Mouse (Mus musculus) urinary bladder, adult 18-20 months (tissue): Measurements from ENCODE around the gene Yju2.

ENCODE experiments used
- DNase-seq, 2 experiments: peaks; one replicate each; pipeline ENCODE4 v3.0.0; 2022; ENCODE audit warnings: low spot score in 2 of 2, mixed read lengths in 2 of 2

Gene Yju2

DNA sequence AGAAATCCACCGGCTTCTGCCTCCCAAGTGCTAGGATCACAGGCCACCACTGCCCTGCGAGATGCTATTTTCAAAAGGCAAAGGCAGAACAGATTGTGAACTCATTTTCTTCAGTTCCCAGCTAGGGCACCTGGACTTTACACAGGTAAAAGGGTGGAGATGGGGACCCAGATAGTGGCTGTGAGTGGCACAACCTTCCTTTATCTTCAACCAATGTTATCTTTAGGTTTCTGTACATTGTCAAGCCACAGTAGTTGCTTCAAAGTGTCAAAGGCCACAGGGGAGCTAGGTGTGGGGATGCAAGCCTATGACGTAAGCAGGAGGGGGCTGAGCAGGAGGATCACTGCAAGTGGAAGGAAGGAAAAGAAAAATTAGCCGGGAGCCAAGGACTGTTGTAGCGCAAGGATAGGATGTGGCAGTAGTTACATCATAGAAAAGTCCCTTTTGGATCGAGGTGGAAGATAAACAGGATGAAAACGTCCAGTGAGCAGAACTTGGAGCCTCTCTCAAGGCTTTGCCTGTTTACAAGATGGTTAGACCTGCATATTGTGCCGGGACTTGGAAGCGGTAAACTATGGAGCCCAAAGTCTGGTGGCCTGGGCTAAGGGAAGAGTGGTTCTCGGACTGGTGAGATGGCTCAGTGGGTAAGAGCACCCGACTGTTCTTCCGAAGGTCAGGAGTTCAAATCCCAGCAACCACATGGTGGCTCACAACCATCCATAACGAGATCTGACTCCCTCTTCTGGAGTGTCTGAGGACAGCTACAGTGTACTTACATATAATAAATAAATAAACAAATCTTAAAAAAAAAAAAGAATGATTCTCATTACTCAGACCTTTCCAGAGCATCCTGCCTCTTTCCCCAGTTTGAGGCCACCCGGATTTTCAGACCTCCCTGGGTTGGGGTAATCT, 48.8 kb downstream of the Yju2 start:
- DNase-seq = no peak

DNA sequence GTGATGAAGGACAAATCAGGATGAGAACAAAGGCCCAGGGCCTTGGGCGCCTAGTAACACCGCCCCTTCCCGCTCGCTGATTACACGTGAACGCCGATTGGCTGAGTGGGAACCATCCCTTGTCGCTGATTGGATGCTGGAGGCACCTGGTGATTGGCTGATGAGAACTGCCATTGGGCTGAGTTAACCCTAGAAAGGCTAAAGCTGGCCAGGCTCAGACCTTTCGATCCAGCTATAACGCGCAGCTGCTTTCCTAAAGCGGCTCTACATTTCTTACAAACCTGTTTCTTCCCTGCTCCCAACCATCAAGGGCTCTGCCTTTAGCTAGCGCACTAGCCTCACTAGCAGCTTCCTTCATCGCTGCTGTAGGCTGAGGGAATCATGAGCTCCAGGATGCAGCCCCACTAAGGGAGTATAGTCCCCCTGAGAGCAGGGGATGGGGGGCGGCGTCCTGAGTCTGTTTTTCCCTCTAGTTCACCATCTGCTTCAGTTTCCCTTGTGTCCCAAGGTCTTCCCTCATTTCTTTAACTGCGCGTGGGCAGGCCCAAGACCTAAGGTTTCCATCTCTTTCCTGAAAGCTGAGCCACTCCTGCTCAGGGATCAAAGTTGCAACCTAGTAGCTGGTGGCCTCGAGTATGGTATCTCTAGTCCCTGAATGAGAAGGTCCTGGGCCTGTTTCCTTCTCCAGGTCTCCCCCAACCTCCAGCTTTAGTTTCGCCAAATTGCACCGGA, 49.6 kb downstream of the Yju2 start:
- DNase-seq = peak; percentile 61 to 91

DNA sequence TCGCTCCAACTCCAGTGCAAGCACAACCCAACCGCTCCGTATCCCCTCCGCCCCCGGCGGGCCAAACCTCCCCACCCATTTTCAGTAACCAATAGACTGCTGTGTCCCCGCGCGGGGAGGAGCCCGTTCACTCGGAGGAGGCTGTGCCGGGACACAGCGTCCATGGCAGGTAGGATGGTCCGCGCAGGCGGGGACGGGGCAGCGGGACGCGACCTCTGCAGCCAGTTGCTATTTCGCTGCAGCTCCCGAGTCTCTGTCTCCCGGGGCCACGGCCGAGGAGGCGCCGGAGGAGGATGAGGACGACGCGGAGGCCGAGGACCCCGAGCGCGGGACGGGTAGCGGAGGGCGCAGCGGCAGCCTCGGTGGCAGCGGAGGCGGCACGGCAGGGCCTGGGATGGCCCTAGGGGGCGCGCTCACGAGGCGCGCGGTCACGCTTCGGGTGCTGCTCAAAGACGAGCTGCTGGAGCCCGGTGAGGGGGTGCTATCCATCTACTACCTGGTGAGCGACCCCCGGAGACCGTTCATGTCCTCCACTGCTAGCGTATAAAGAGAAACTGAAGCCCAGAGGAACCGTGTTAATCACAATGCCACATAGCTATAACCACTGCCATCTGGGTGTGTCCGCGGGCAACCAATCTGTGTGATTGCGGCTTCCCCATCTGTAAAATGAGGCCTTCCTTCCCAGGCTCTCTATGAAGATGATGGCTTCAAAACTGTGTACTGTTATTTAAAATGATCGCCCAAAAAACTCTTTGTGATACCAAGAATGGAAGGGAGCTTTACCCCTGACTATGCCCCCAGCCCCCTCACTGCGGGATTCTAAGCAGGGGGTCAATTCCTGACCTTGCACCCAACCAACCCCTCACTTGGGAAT, 50.4 kb downstream of the Yju2 start:
- DNase-seq = peak; percentile 89 to 91

DNA sequence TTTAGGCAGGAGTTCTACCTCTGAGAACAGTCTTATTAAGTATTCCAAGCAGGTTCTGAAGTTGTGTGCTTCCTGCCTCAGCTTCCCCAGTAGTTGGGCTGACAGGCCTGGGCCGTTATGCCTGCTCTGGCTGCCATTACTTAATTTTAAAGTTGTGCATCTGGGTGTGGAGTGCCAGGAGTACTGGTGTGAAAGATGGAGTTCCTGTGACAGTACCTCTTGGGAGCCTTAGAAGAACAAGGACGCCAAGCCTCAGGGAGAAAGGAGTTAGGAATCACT, 51.0 kb downstream of the Yju2 start:
- DNase-seq = no peak

DNA sequence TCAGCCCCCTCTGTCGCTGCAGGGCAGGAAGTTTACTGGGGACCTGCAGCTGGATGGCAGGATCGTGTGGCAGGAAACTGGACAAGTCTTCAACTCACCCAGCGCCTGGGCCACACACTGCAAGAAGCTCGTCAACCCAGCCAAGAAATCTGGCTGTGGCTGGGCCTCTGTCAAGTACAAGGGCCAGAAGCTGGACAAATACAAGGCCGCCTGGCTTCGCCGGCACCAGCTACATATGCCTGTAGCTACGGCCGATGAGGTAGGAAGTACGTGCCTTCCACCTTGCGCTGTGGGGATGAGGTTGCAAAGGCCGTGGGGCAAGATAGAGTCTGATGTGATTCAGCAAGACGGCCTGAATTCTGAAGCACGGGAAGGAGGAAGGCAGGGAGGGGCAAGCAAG, 51.4 kb downstream of the Yju2 start:
- no peak for DNase-seq

DNA sequence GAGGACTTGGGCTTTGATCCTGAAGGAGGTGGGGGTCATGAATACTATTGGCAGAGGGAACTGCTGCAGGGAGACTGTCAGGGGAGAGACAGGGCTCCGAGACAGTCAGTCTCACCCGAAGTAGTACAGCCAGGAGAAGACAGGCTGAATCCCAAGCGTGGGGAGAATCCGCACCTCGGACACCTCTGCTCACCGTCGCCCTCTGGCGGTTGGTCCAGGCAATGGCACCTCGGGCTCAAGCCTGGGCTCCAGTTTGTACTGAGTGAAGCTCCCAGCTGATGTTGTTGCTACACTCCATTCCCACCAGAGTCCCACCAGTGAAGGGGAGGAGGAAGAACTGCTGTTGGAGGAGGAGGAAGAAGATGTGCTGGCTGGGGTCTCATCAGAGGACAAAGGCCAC, 51.8 kb downstream of the Yju2 start:
- DNase-seq = peak; percentile 47 to 72

DNA sequence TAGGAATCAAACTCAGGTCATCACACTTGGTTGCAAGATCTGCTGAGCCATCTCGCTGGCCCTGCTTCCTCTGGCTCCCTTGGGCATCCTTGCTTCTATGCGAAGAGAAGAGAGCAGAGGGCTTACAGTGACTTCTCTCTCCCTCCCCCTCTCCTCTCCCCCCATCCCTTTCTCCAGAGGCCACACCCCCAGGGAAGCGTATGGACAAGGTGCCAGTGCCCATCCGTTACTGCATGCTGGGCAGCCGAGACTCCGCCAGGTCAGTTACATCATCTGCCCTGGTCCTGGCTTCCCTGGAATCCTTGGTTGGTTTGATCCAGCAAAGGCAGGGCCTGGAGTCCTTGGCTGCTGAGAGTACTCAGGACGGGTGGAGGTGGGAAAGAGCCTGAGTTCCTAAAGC, 52.5 kb downstream of the Yju2 start:
- no peak for DNase-seq

DNA sequence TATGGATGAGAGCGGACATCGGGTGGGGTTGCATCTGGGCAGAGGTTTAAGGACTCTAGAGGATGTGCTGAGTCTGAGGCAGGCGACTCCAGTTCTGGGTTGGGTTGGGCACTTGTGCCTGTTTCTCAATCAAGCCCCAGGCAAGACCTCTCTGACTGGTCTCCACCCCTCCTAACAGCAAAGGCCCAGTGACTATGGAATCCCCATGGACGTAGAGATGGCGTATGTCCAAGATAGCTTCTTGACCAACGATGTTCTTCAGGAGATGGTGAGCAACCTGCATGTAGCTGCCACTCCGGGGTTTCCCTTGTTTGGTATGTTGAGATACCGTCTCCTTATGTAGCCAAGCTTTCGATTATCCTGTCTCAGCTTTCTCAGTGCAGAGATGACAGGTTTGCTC, 56.4 kb downstream of the Yju2 start:
- no peak for DNase-seq

DNA sequence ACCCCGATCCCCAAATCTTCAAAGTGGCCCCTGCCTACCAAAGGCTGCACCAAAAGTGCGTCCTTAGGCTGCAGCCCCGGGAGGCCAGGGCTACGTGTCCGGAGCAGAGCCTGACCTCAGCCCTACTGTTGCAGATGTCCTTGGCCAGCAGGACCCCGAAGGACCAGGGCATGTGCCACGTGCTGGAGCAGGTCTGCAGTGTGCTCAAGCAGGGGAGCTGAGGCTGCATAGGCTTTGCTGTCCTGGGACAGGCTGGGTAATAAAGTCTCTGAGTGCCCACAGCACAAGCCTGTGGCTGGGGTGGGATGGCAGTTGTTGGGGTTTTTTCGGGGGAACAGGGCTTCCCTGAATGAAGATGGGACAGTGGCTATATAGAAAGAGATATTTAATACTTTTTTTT, 57.5 kb downstream of the Yju2 start:
- no peak for DNase-seq

DNA sequence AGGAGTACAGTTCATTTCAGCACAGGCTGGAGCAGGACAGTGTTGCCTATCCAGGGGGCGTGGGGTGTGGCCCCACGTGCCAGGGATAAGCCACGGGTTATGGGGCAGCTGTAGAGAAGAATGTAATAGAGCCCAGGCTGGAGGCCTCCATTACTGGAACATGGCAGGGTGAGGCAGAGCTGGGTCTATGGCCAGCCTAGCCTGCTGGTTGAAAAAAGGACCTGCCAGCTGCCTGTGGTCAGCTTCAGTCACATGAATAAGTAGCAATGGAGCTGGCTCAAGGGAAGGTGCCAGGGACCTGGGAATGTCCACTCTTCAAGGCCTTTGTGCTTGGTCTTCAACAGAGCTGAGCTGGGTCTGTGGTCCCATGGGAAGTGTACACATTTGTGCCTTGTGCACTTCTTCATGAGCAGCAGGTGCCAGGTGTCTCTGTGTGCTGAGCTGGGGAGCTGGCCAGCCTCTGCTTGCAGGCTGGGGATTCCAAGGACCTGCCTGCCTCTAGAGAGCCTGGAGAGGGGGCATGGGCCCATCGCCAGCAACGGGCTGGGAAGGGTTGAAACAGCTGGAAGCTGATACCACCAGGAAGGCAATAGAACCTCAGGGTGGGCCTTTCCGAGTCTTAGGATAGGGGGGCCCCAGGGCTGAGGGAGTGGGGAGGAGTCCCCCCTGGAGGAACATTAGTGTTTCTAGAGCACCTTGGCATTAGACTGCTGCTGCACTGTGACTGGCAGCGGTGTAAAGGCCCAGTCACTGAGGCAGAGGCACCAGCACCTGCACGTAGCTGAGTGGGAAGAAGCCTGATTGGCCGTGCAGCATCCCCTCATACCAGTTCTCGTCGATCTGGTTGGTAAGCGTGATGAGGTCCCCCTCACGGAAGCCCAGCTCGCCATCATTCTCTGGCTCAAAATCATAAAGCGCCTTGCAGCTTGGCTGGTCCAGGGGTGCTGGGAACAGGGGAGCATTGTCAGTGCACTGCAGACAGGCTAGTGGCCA, 58.2 kb downstream of the Yju2 start:
- no peak for DNase-seq

DNA sequence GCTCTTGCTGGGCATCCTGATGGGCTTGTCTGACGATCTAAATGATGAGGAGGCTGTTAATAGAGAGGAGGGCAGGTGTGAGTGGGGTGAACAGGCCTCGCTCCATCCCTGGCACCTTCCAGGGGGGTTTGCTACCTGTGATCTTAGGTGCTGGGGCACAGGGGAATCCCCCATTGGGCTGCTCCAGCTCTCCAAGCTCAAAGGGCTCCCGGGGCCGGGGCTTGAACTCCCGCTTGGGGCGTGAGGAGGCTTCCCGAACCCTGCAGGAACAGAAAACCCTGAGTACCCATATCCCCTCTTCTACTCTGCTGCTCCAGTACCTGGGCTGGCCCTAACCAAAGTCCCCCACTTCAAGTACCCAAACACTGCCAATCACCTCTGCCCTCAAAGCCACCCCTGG, 58.9 kb downstream of the Yju2 start:
- DNase-seq = no peak
